Mouse (Mus musculus): Measurements from ENCODE around the gene D630045J12Rik.

DNA sequence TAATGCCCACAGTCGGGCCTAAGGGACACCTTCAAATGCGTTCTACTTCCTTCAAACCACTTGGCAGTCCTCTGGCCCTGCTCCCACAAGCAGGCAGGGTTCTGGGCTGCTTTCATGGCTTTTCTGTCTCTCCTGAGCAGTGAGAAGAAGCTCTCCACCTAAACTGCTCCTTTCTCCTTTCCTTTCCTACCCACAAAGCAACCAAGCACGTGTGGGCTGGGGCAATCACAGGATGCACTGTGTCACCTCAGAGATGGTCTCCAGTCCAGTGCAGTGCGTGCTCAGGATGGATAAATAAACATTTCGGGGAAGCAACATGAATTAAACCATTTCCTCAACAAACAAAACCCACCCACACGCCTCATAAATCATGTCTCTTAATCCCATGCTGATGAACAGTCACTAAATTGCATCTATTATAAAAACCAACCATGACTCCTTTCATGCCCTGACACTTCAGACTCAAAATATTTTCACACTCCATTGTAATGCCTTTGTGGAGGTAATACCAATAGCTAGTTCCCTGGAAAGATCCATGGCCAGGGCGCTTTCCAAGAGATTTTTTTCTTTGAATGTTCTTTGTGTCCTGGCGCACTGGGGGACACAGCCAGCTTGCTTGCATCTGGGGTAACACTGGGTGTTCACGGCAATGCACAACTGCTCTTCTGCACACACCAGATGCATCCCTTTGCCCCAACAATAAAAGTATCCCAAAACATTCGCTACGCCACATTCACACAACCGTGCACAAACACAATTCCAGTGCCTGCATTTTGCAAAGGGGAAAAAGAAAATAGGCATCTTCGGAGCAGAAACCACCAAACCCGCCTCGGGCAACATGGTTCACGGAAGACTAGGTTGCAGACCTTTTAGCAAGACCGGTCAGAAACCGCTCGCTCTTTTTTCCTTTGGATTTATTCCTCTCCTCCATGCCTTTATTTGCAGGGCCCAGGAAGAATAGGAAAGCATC is 758 bp downstream of the D630045J12Rik start:
- TF ChIP-seq EP300 (IDR thresholded peaks at IDR 0.05; ENCODE audit: low read depth), result no peak
- no peak for TF ChIP-seq CTCF (IDR thresholded peaks at IDR 0.05; ENCODE audit: low read depth)
